ENCODE assay signal across 28 mouse cellular contexts in genomic region chr5:89211057-89211456, GRCm38 (mm10).
"Had no signal": no experiment of that assay in that cellular context is flagged by ENCODE, and none has a peak within 500 bp of the region (broad histone marks: within the 10 kb centered on the region; RNA-seq: fewer than 3 reads in every experiment).

No protein-coding gene starts in this region.

- H3K36me3 ChIP-seq: embryonic facial prominence, embryonic 10.5 days; embryonic facial prominence, embryonic 12.5 days; embryonic facial prominence, embryonic 13.5 days; embryonic facial prominence, embryonic 15.5 days; forebrain, embryonic 10.5 days; forebrain, embryonic 12.5 days; forebrain, embryonic 15.5 days had no signal

- H3K9ac ChIP-seq: embryonic facial prominence, embryonic 12.5 days; embryonic facial prominence, embryonic 13.5 days; embryonic facial prominence, embryonic 15.5 days; forebrain, embryonic 12.5 days; forebrain, embryonic 13.5 days; forebrain, embryonic 15.5 days; forebrain, postnatal 0 days had no signal

- H3K4me3 ChIP-seq: embryonic facial prominence, embryonic 10.5 days; embryonic facial prominence, embryonic 12.5 days; embryonic facial prominence, embryonic 13.5 days; embryonic facial prominence, embryonic 15.5 days; erythroblast, embryonic 14.5 days; forebrain, embryonic 10.5 days; forebrain, embryonic 12.5 days; forebrain, embryonic 13.5 days; forebrain, embryonic 15.5 days; gastrocnemius, adult 2 months had no signal

- H3K4me1 ChIP-seq: embryonic facial prominence, embryonic 10.5 days; embryonic facial prominence, embryonic 12.5 days; embryonic facial prominence, embryonic 13.5 days; embryonic facial prominence, embryonic 15.5 days; forebrain, embryonic 10.5 days; forebrain, embryonic 12.5 days; forebrain, embryonic 13.5 days; forebrain, embryonic 15.5 days had no signal

- H3K9me3 ChIP-seq: embryonic facial prominence, embryonic 10.5 days; embryonic facial prominence, embryonic 12.5 days; embryonic facial prominence, embryonic 13.5 days; embryonic facial prominence, embryonic 15.5 days; forebrain, embryonic 10.5 days; forebrain, embryonic 12.5 days; forebrain, embryonic 13.5 days; forebrain, embryonic 15.5 days had no signal

- H3K4me2 ChIP-seq: embryonic facial prominence, embryonic 12.5 days; embryonic facial prominence, embryonic 13.5 days; embryonic facial prominence, embryonic 15.5 days; forebrain, embryonic 12.5 days; forebrain, embryonic 13.5 days; forebrain, embryonic 15.5 days had no signal

- H3K27me3 ChIP-seq: embryonic facial prominence, embryonic 12.5 days; embryonic facial prominence, embryonic 13.5 days; embryonic facial prominence, embryonic 15.5 days; forebrain, embryonic 12.5 days; forebrain, embryonic 13.5 days; forebrain, embryonic 15.5 days had no signal

- DNase-seq: cerebellum, adult 2 months; cerebellum, adult 8-10 months; cerebellum, adult 9-10 months; cerebellum, adult 9-11 months; cerebellum, postnatal 10 days; cerebellum, postnatal 14 days; cerebellum, postnatal 25 days; cerebellum, postnatal 36 days; embryo, embryonic 11 days; forebrain, postnatal 0 days; gastrocnemius, adult 2 months; gastrocnemius, postnatal 10 days; gastrocnemius, postnatal 14 days; gastrocnemius, postnatal 25 days; gastrocnemius, postnatal 36 days; heart, adult 11 months; heart, adult 18-20 months had no signal

- ATAC-seq: forebrain, embryonic 13.5 days; forebrain, embryonic 14.5 days; forebrain, embryonic 15.5 days; forebrain, embryonic 16.5 days; forebrain, postnatal 0 days had no signal

- H3K27ac ChIP-seq: embryonic facial prominence, embryonic 10.5 days; embryonic facial prominence, embryonic 12.5 days; embryonic facial prominence, embryonic 13.5 days; embryonic facial prominence, embryonic 15.5 days; forebrain, embryonic 10.5 days; forebrain, embryonic 12.5 days; forebrain, embryonic 13.5 days; forebrain, embryonic 15.5 days; gastrocnemius, adult 2 months had no signal
